Mouse (Mus musculus): Measurements from ENCODE around the gene Mst1r. TPM values are rescaled to one million over a fixed set of nuclear protein-coding genes. Genes with fewer than 3 reads are reported as not detected.

Mst1r gene
- polyA plus RNA-seq, 1 experiment, result 0.02 TPM

- no peaks in the 10 kb centered on the region for H3K36me3 ChIP-seq (ENCODE audit: control insufficient read depth, insufficient read depth)
- H3K27me3 ChIP-seq (ENCODE audit: control insufficient read depth, insufficient read depth, insufficient read length), result peaks cover 16% of the 10 kb centered on the region
- TF ChIP-seq MYOD1 (IDR thresholded peaks at IDR 0.05; ENCODE audit: control insufficient read depth, insufficient read length, low read depth) (no peak), MAX (IDR thresholded peaks at IDR 0.05) (no peak), CEBPB (IDR thresholded peaks at IDR 0.05; ENCODE audit: low read depth) (no peak), CTCF (IDR thresholded peaks at IDR 0.05; ENCODE audit: control insufficient read depth, insufficient read depth, insufficient read length) (no peak), FOSL1 (IDR thresholded peaks at IDR 0.05; ENCODE audit: insufficient read depth, low read length, poor library complexity, severe bottlenecking) (no peak), MYOG (IDR thresholded peaks at IDR 0.05; ENCODE audit: control insufficient read depth, extremely low read depth, insufficient read length) (no peak), USF1 (IDR thresholded peaks at IDR 0.05; ENCODE audit: low read depth) (no peak)
- H3K79me2 ChIP-seq (ENCODE audit: control insufficient read depth, insufficient read depth), result no peaks in the 10 kb centered on the region
- no peak overlapping the region for H3ac ChIP-seq (ENCODE audit: control insufficient read depth, insufficient read length, low read depth)
- no peaks in the 10 kb centered on the region for H3K79me3 ChIP-seq (ENCODE audit: low read depth)
- no peak overlapping the region for H3K4me3 ChIP-seq (ENCODE audit: insufficient read depth, poor library complexity, severe bottlenecking)
These were observed 8.2 kb downstream of the Mst1r start for GRCm38 (mm10) chr9:107914764-107915420.

DNA sequence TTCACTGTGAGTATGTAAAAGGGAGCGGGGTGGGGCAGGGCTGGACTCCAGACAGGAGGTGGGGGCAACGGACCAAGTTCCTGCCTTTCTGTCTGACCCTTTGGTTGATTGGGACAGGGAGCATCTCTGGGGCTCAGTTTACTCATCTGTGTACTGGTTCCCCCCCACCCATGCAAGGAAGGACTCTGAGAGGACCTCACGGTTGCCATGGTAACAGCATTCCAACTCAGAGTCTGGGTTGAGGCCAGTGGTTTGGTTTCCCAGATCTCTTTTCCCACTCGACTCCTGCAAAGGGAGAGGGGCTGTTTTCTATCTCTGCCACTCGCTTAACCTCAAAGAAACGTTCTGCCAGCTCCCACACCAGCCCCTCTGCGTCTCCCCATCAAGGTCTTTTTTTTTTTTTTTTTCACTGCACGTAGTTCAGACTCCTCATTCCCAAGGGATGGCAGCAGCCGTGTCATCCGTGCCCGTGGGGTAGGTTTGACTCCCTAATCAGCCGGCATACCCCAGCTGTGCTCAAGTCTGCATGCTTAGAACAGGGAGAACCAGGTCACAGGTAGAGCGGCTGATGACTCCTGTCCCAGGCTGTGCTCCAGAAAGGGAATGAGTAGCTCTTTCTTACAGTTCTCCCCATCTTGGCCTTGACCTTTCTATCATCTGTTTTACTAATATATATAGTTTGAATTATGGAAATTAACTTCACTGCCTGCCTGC lies 11.4 kb downstream of the Mst1r start:
- H3K79me3 ChIP-seq (ENCODE audit: low read depth), result no peaks in the 10 kb centered on the region
- H3K4me3 ChIP-seq (ENCODE audit: insufficient read depth, poor library complexity, severe bottlenecking), result no peak overlapping the region
- H3K36me3 ChIP-seq (ENCODE audit: control insufficient read depth, insufficient read depth), result no peaks in the 10 kb centered on the region
- peaks cover 11% of the 10 kb centered on the region for H3K27me3 ChIP-seq (ENCODE audit: control insufficient read depth, insufficient read depth, insufficient read length)
- no peaks in the 10 kb centered on the region for H3K79me2 ChIP-seq (ENCODE audit: control insufficient read depth, insufficient read depth)
- no peak for TF ChIP-seq MYOG (IDR thresholded peaks at IDR 0.05; ENCODE audit: control insufficient read depth, extremely low read depth, insufficient read length)
- TF ChIP-seq CTCF (IDR thresholded peaks at IDR 0.05; ENCODE audit: control insufficient read depth, insufficient read depth, insufficient read length), result no peak
- TF ChIP-seq MYOD1 (IDR thresholded peaks at IDR 0.05; ENCODE audit: control insufficient read depth, insufficient read length, low read depth), result no peak
- TF ChIP-seq CEBPB (IDR thresholded peaks at IDR 0.05; ENCODE audit: low read depth), result no peak
- TF ChIP-seq MAX (IDR thresholded peaks at IDR 0.05), result no peak
- no peak for TF ChIP-seq FOSL1 (IDR thresholded peaks at IDR 0.05; ENCODE audit: insufficient read depth, low read length, poor library complexity, severe bottlenecking)
- no peak for TF ChIP-seq USF1 (IDR thresholded peaks at IDR 0.05; ENCODE audit: low read depth)
- H3ac ChIP-seq (ENCODE audit: control insufficient read depth, insufficient read length, low read depth), result no peak overlapping the region

GRCm38 (mm10) chr9:107918884-107919283 lies 12.2 kb downstream of the Mst1r start:
- TF ChIP-seq CTCF (IDR thresholded peaks at IDR 0.05; ENCODE audit: control insufficient read depth, insufficient read depth, insufficient read length), result no peak
- TF ChIP-seq MYOG (IDR thresholded peaks at IDR 0.05; ENCODE audit: control insufficient read depth, extremely low read depth, insufficient read length), result no peak
- TF ChIP-seq USF1 (IDR thresholded peaks at IDR 0.05; ENCODE audit: low read depth), result no peak
- no peak for TF ChIP-seq FOSL1 (IDR thresholded peaks at IDR 0.05; ENCODE audit: insufficient read depth, low read length, poor library complexity, severe bottlenecking)
- TF ChIP-seq MYOD1 (IDR thresholded peaks at IDR 0.05; ENCODE audit: control insufficient read depth, insufficient read length, low read depth), result no peak
- no peak for TF ChIP-seq MAX (IDR thresholded peaks at IDR 0.05)
- TF ChIP-seq CEBPB (IDR thresholded peaks at IDR 0.05; ENCODE audit: low read depth), result no peak

DNA sequence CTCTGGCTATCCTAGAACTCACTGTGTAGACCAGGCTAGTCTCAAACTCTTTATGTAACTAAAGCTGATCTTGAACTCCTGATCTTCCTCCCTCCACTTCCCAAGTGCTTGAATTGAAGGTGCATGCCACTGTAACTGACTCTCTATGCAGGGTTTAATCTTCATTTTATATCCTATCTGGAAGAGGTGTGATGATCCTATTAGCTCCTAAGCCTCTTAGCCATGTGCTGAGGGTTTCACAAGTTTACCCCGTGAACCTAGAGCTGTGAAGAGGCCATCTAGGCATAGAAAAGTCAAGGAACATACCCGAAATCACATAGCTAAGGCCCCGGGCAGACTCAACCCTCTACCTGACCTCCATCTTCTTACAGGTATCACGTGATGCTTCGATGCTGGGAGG lies 12.8 kb downstream of the Mst1r start:
- Histone ChIP-seq H3K79me3 (ENCODE audit: low read depth) (no peaks in the 10 kb centered on the region), H3K27me3 (ENCODE audit: control insufficient read depth, insufficient read depth, insufficient read length) (peaks cover 11% of the 10 kb centered on the region), H3K36me3 (ENCODE audit: control insufficient read depth, insufficient read depth) (no peaks in the 10 kb centered on the region), H3K4me3 (ENCODE audit: insufficient read depth, poor library complexity, severe bottlenecking) (no peak overlapping the region), H3ac (ENCODE audit: control insufficient read depth, insufficient read length, low read depth) (no peak overlapping the region), H3K79me2 (ENCODE audit: control insufficient read depth, insufficient read depth) (no peaks in the 10 kb centered on the region)
- TF ChIP-seq MAX (IDR thresholded peaks at IDR 0.05) (no peak), CTCF (IDR thresholded peaks at IDR 0.05; ENCODE audit: control insufficient read depth, insufficient read depth, insufficient read length) (no peak), USF1 (IDR thresholded peaks at IDR 0.05; ENCODE audit: low read depth) (no peak), MYOG (IDR thresholded peaks at IDR 0.05; ENCODE audit: control insufficient read depth, extremely low read depth, insufficient read length) (no peak), MYOD1 (IDR thresholded peaks at IDR 0.05; ENCODE audit: control insufficient read depth, insufficient read length, low read depth) (no peak), FOSL1 (IDR thresholded peaks at IDR 0.05; ENCODE audit: insufficient read depth, low read length, poor library complexity, severe bottlenecking) (no peak), CEBPB (IDR thresholded peaks at IDR 0.05; ENCODE audit: low read depth) (no peak)

More at GRCm38 (mm10) chr9:107918884-107919283, 12.2 kb downstream of the Mst1r start:
- Histone ChIP-seq H3K79me2 (ENCODE audit: control insufficient read depth, insufficient read depth) (no peaks in the 10 kb centered on the region), H3K79me3 (ENCODE audit: low read depth) (no peaks in the 10 kb centered on the region), H3K27me3 (ENCODE audit: control insufficient read depth, insufficient read depth, insufficient read length) (peaks cover 11% of the 10 kb centered on the region), H3K4me3 (ENCODE audit: insufficient read depth, poor library complexity, severe bottlenecking) (no peak overlapping the region), H3ac (ENCODE audit: control insufficient read depth, insufficient read length, low read depth) (no peak overlapping the region), H3K36me3 (ENCODE audit: control insufficient read depth, insufficient read depth) (no peaks in the 10 kb centered on the region)

DNA sequence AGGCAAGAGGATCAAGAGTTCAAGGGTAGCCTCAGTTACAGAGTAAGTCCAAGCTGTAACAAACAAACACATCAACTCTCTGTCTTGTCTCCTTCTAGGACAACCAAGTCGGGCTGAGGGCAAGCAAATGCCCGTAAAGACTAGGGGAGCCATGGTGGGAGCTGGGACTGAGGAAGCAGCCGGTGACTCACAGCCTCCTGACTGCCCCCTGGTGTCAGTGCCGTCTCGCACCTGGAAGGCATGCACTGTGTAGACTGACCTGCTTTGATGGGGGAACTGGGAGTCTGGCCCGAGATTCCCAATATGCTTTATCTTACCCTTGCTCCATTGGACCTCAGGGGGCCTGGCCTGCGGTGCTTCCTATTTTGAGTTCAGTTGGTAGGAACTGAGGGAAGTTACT lies 16.3 kb downstream of the Mst1r start:
- Histone ChIP-seq H3K4me3 (ENCODE audit: insufficient read depth, poor library complexity, severe bottlenecking) (no peak overlapping the region), H3ac (ENCODE audit: control insufficient read depth, insufficient read length, low read depth) (no peak overlapping the region), H3K36me3 (ENCODE audit: control insufficient read depth, insufficient read depth) (no peaks in the 10 kb centered on the region), H3K79me2 (ENCODE audit: control insufficient read depth, insufficient read depth) (no peaks in the 10 kb centered on the region), H3K27me3 (ENCODE audit: control insufficient read depth, insufficient read depth, insufficient read length) (no peaks in the 10 kb centered on the region), H3K79me3 (ENCODE audit: low read depth) (no peaks in the 10 kb centered on the region)
- TF ChIP-seq CTCF (IDR thresholded peaks at IDR 0.05; ENCODE audit: control insufficient read depth, insufficient read depth, insufficient read length), result peak; percentile 29
- TF ChIP-seq MYOG (IDR thresholded peaks at IDR 0.05; ENCODE audit: control insufficient read depth, extremely low read depth, insufficient read length), result no peak
- TF ChIP-seq MAX (IDR thresholded peaks at IDR 0.05), result no peak
- TF ChIP-seq CEBPB (IDR thresholded peaks at IDR 0.05; ENCODE audit: low read depth), result no peak
- TF ChIP-seq MYOD1 (IDR thresholded peaks at IDR 0.05; ENCODE audit: control insufficient read depth, insufficient read length, low read depth), result no peak
- TF ChIP-seq FOSL1 (IDR thresholded peaks at IDR 0.05; ENCODE audit: insufficient read depth, low read length, poor library complexity, severe bottlenecking), result no peak
- TF ChIP-seq USF1 (IDR thresholded peaks at IDR 0.05; ENCODE audit: low read depth), result no peak

All from C2C12 (cell line).